Mouse (Mus musculus) left cerebral cortex, postnatal 14 days (tissue): ENCODE measurements around the gene 4933416C03Rik. TPM values are rescaled to one million over a fixed set of nuclear protein-coding genes. Genes with fewer than 3 reads are reported as not detected.
A peak's percentile ranks its signal among the peaks of the same experiment; 100 is the strongest.

ENCODE experiments used
- DNase-seq, 2 experiments: peaks; one replicate each; pipeline ENCODE4 v3.0.0; 2021 to 2022; ENCODE audit warnings: low spot score in 2 of 2, mixed read lengths in 1 of 2
- intact Hi-C: fragments of 180-260 bp; cut with DNase I; formaldehyde crosslinking; loops from one replicate; pipeline ENCODE4 v1.15.1; 2025
- long read RNA-seq, 2 experiments: library from polyadenylated mRNA; stranded (forward); transcript quantifications; one replicate each; pipeline ENCODE4 v2.0.0; 2021
- total RNA-seq, 2 experiments: library from RNA; stranded (reverse); gene quantifications; 2 replicates each; pipeline ENCODE4 v1.2.3; 2021

4933416C03Rik gene
- not detected for total RNA-seq
- long read RNA-seq, experiment 1, result 0 reads
- long read RNA-seq, experiment 2, result 0 reads

GRCm38 (mm10) chr10:116113867-116114474 is at the start of gene 4933416C03Rik:
4933416C03Rik (minus strand) TSS chr10:116113917.
- DNase-seq, result no peak
- intact Hi-C loops, result no loop called here

- DNase-seq, result no peak
- intact Hi-C loops, result no loop called here
Observed at GRCm38 (mm10) chr10:116162338-116162737, 48.6 kb upstream of the 4933416C03Rik start.

GRCm38 (mm10) chr10:116156699-116157098 is 43.0 kb upstream of the 4933416C03Rik start:
- intact Hi-C loops, result no loop called here
- DNase-seq, result no peak

- intact Hi-C loops, result no loop called here
- DNase-seq, result no peak
Observed at GRCm38 (mm10) chr10:116154707-116155106, 41.0 kb upstream of the 4933416C03Rik start.

GRCm38 (mm10) chr10:116146091-116146490 is 32.4 kb upstream of the 4933416C03Rik start:
- intact Hi-C loops, result no loop called here
- no peak for DNase-seq

- intact Hi-C loops, result no loop called here
- DNase-seq, result no peak
Observed at GRCm38 (mm10) chr10:116143684-116144083, 30.0 kb upstream of the 4933416C03Rik start.

GRCm38 (mm10) chr10:116140226-116140625 is 26.5 kb upstream of the 4933416C03Rik start:
- no peak for DNase-seq
- intact Hi-C loops, result no loop called here

- DNase-seq, result no peak
- intact Hi-C loops, result no loop called here
Observed at GRCm38 (mm10) chr10:116135187-116135586, 21.5 kb upstream of the 4933416C03Rik start.

- intact Hi-C loops, result no loop called here
- peak in 1 of 2 experiments; percentile 24 for DNase-seq
Observed at GRCm38 (mm10) chr10:116132233-116132632, 18.5 kb upstream of the 4933416C03Rik start.

GRCm38 (mm10) chr10:116131223-116131622 is 17.5 kb upstream of the 4933416C03Rik start:
- no peak for DNase-seq
- intact Hi-C loops, result no loop called here

GRCm38 (mm10) chr10:116130401-116130800 is 16.7 kb upstream of the 4933416C03Rik start:
- intact Hi-C loops, result no loop called here
- DNase-seq, result no peak

- intact Hi-C loops, result no loop called here
- DNase-seq, result no peak
Observed at GRCm38 (mm10) chr10:116125364-116125763, 11.6 kb upstream of the 4933416C03Rik start.

- no peak for DNase-seq
- intact Hi-C loops, result no loop called here
Observed at GRCm38 (mm10) chr10:116123808-116124207, 10.1 kb upstream of the 4933416C03Rik start.

GRCm38 (mm10) chr10:116121463-116121862 is 7.7 kb upstream of the 4933416C03Rik start:
- DNase-seq, result no peak
- intact Hi-C loops, result no loop called here

- DNase-seq, result peak; percentile 47 to 66
- intact Hi-C loops, result no loop called here
Observed at GRCm38 (mm10) chr10:116117060-116117459, 3.3 kb upstream of the 4933416C03Rik start.

GRCm38 (mm10) chr10:116115881-116116677 is 2.4 kb upstream of the 4933416C03Rik start:
- intact Hi-C loops, result no loop called here
- DNase-seq, result no peak

GRCm38 (mm10) chr10:116112868-116113267 is 849 bp downstream of the 4933416C03Rik start:
- DNase-seq, result no peak
- intact Hi-C loops, result no loop called here

GRCm38 (mm10) chr10:116108730-116109129 is 5.0 kb downstream of the 4933416C03Rik start:
- intact Hi-C loops, result no loop called here
- DNase-seq, result no peak

- intact Hi-C loops, result no loop called here
Observed at GRCm38 (mm10) chr10:116108176-116108575, 5.5 kb downstream of the 4933416C03Rik start.

GRCm38 (mm10) chr10:116098470-116098869 is 15.2 kb downstream of the 4933416C03Rik start:
- intact Hi-C loops, result no loop called here
- no peak for DNase-seq

More at GRCm38 (mm10) chr10:116108176-116108575, 5.5 kb downstream of the 4933416C03Rik start:
- peak; percentile 19 to 39 for DNase-seq

GRCm38 (mm10) chr10:116096466-116096865 is 17.3 kb downstream of the 4933416C03Rik start:
- intact Hi-C loops, result no loop called here
- no peak for DNase-seq
